Mouse (Mus musculus): Measurements from ENCODE around the gene Wfdc16. TPM values are rescaled to one million over a fixed set of nuclear protein-coding genes. Genes with fewer than 3 reads are reported as not detected.

The Wfdc16 gene
- not detected for total RNA-seq (2021)
- long read RNA-seq, experiment 1: 0 reads
- long read RNA-seq, experiment 2: 0 reads

GRCm38 (mm10) chr2:164638696-164639095, at the start of gene Wfdc16:
Wfdc16 (minus strand) TSS chr2:164638796.
- no peak for DNase-seq

DNA sequence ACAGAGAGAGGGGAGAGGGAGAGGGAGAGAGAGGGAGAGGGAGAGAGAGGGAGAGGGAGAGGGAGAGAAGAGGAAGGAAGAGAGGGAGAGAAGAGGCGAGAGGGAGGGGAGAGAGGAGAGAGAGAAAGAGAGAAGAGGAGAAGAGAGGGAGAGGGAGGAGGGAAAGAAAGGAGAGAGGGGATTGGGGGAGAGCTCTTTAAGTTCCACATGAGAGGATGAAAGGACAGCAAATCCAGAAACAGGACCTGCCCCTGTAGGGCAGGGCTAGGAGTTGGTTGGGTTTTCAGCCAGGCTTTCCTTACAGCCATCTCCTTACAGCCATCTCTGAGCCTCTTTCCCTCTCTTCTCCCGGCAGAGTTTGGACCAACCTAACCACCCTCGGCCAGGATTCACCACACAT, 46.2 kb upstream of the Wfdc16 start, which contains the start of gene Wfdc13:
Gene Wfdc13 (plus strand): TSS at position 301 of the 400 bp plus-strand sequence.
- no peak for DNase-seq

- peak in 1 of 2 experiments; percentile 11 for DNase-seq
Measured at GRCm38 (mm10) chr2:164679906-164680305, 41.3 kb upstream of the Wfdc16 start.

GRCm38 (mm10) chr2:164678848-164679625, 40.4 kb upstream of the Wfdc16 start:
- DNase-seq: peak; percentile 69 to 81

DNA sequence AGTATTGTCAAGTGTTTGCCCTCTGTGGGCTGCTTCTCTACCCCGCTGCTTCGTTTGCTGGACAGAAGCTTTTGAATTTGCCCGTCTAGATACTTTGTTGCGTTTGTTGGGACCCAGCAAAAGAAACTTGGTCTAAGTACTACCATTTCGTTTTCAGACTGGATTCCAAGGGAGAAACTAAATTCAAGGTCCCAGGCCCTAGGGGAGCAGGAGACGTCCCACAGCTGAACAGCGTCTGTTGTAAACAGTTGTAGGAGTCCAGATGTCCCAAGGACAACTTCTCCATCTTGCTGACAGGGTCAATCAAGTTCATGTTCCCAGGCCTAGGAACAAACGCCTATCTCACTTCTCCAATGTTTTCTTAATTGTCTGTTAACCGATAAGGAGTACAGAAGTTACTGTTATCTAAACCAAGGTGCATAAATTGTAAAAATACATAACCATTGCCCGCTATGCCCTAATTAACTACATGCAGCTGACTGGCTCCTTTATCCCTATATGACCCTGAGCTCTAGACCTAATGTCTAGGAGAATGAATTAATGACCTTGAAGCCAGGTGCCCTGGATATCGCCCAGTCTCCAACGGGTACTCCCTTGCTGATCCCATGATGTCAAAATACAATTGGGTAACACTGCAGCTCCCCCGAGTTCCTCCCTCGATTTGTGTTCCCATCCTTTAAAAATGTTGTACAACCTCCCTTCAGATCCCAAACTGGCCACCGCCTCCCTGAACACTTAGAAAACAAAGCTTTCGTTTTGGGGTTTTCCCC, 38.5 kb upstream of the Wfdc16 start:
- no peak for DNase-seq

GRCm38 (mm10) chr2:164676103-164676502, 37.5 kb upstream of the Wfdc16 start:
- no peak for DNase-seq

GRCm38 (mm10) chr2:164673987-164674386, 35.4 kb upstream of the Wfdc16 start, which contains the start of gene Wfdc11:
Wfdc11 (minus strand) TSS chr2:164674087.
- DNase-seq: no peak

- no peak for DNase-seq
Measured at GRCm38 (mm10) chr2:164670938-164671337, 32.3 kb upstream of the Wfdc16 start.

GRCm38 (mm10) chr2:164670261-164670660, 31.7 kb upstream of the Wfdc16 start:
- no peak for DNase-seq

- no peak for DNase-seq
Measured at GRCm38 (mm10) chr2:164664851-164665250, 26.3 kb upstream of the Wfdc16 start.

- DNase-seq: no peak
Measured at GRCm38 (mm10) chr2:164656483-164656882, 17.9 kb upstream of the Wfdc16 start, which contains the start of gene Wfdc9. Wfdc9 (minus strand) TSS chr2:164656583.

DNA sequence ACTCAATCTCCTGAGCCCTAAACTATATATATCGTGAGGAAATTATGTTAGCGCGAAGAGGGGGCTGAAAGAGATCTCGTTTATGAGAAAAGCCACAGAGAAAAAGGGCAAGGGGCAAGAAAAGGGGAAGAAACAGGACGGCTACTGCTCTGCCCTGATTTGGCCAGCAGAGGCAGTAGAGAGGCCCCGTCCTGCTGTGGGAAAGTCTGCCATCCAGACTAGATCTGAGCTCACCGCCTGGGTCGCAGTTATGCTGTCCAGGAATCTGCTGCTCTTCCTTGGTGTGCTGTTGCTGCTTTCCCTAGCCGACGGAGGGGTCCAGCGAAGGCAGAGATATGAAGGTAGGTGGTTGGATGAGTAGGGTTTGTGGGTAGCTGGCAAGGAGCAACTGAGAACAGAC, 17.3 kb upstream of the Wfdc16 start, which contains the start of gene Wfdc10:
Gene Wfdc10 (plus strand): TSS at position 189 of the 400 bp plus-strand sequence.
- peak; percentile 49 to 65 for DNase-seq

DNA sequence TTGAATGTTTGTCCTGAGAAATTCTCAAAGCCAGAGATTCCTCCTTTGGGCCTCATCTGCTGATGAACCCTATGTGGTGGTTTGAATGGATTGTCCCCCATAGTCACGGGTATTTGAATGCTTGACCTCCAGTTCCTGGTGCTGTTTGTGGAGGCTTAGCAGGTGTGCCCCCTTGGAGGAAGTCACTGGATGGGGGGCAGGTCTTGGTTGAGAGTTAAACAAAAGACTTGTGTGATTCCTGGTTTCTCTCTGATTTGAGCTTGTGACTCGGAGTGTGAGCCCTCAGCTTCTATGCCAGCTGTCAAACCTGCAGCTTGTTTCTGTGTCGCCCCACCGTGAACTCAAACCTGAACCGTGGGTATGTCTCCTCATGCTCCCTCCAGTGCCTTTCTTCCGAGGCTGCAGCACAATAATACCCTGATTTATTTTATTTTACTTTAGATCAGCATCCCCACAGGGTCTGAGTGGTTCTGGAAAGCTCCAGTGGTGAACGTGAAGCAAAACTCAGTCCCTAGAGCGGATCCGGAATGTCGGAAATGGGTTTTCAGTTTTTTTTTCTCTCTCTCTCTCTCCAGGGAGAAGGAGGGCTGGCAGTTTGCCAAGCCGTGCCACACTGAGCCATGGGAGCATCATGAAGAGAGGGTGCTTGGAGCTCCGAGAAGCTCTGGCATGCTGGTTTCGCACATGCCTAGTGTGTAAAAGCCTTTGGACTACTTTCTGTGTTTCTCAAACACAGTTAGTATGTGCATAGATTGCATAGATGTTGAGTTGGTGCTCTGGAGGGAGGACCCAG, 3.5 kb upstream of the Wfdc16 start:
- peak in 1 of 2 experiments; percentile 29 for DNase-seq

DNA sequence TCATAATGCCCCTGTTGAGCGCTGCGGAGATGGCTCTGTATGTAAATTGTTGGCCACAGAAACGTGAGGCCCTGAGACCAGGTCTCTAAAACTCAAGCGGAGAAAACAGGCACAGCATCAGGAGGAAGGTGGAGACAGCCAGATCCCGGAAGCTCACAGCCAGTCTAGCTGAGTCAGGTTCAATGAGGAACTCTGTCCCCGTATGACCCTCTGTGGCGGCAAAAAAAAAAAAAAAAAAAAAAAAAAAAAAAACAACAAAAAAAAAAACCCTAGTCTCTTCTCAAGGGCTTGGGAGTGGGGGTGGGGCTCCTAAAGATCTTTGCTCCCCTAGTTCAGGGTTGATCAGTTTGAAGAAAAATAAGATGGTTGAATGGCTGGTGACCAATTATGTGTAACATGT, 2.5 kb upstream of the Wfdc16 start:
- DNase-seq: no peak

DNA sequence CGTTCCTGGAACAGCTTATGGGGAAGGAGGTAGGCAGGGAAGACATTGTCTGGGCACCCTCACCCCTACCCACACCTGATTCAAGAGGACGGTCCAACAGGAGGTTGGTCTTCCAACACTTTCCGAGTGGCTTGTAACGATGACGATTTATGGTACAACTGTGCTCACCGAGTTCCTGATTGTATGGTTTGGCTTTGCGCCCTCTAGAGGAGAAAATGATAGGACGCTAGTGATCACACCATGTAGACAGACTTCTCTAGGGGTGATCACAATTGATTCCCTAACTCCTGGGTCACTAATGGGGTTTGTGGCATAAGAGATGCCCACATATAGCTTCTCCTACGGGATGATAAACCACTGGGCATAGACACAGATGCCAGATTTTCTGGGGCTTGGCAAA, 3.3 kb downstream of the Wfdc16 start:
- DNase-seq: no peak

- DNase-seq: no peak
Measured at GRCm38 (mm10) chr2:164621775-164622174, 16.8 kb downstream of the Wfdc16 start.

DNA sequence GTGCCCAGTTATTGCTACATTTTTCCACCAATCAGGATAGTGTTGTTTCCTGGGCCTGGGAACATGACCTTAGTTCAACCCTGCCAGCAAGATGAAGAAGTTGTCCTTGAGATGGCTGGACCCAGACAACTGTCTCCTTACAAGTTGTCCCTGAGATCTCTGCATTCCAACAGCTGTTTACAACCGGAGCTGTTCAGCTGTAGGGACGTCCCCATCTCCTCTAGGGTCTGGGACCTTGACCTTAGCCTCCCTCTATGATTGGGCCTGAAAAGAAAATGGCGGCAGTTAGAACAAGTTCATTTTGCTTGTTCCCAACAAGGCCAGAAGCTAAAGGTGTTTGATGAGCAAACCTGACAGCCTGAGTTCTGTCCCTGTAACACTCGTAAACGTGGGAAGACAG, 19.5 kb downstream of the Wfdc16 start:
- DNase-seq: no peak

DNA sequence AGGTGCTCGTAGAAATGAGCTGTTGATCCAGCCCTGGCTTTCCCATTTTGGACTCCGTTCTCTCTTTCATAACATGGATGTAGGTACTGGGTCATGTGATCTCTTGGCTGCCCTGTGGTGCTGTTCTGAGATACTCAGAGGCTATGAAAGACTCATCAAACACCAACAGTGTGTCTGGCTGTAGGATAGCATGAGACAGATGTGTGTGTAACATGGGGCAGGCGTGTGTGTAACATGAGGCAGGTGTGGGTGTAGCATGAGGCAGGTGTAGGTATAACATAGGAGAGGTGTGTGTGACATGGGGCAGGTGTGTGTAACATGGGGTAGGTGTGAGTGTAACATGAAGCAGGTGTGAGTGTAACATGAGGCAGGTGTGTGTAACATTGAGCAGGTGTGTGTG, 23.2 kb downstream of the Wfdc16 start:
- no peak for DNase-seq

- peak; percentile 52 to 78 for DNase-seq
Measured at GRCm38 (mm10) chr2:164613471-164613870, 25.1 kb downstream of the Wfdc16 start, which contains the start of the genes Wfdc6b and Wfdc8. Wfdc6b (plus strand) TSS chr2:164613522. Wfdc8 (minus strand) TSS chr2:164613626.

DNA sequence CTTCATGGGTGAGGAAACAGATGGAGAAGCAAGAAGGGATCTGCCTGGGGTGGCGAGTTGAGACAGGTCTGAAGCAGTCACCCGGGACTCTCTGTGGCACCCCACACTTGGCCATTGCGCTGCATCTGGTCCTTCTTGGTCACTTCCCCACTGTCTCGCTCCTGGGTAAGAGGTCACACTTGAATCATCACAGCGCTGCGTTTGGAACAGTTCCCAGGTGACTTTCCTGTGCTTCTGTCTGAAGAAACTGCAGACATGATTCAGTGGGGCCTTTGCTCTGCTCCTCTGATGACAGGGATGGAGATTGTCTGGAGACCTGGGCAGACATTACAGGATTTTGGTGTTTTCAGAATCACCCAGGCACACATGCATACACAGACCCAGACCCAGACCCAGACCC, 29.8 kb downstream of the Wfdc16 start:
- peak; percentile 62 to 67 for DNase-seq

DNA sequence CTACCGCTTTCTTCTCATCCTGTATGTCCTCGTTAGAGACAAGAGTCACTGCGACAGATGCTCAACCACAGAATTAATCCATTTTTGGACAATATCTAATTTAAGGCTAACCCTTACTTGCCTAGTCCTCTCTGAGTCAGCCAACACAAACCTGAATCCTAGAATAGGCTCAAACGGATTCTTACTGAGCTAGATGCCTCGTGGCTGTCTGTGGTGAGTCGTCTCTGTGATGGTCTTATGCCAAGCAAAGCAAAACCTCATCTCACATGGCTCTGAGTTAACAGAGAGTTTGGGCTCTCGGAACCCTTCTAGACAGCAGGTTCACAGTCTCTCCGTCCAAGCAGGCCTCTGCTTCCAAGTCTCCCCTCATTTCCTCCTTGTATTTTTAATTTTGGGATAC, 34.2 kb downstream of the Wfdc16 start:
- DNase-seq: no peak

DNA sequence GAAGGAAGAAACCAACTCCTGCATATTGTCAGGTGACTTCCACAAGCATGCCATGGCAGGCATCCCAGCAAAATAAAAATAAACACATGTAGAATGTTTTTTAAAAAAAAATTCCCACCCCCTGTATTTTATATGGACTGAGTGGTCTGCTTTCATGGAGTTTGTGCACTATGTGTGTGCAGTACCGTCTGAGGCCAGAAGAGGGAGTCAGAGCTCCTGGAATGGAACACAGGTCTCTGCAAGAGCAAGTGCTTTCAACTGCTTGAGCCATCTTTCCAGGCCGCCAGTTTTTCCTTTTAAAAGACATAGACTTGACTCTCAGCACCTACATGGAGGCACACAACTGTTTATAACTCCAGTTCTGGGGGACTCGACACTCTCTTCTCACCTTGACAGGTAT, 35.1 kb downstream of the Wfdc16 start:
- DNase-seq: no peak

Measured in adrenal gland, postnatal 36 days (tissue).